Mouse (Mus musculus) intestine, embryonic 15.5 days (tissue): ENCODE measurements around the gene Tango2. TPM values are rescaled to one million over a fixed set of nuclear protein-coding genes. Genes with fewer than 3 reads are reported as not detected.

ENCODE experiments used
- ATAC-seq: fragments of 200-750 bp; cut with Nextera tagmentation; 2 replicates; pipeline ENCODE4 v1.8.0; 2017; ENCODE audit warnings: moderate TSS enrichment, moderate library complexity
- H3K27ac ChIP-seq: fragments of 300-500 bp; sonication (generic); 2 replicates; pipeline ENCODE4 v1.5.1; 2015; ENCODE audit warnings: mild to moderate bottlenecking, inconsistent platforms
- H3K27me3 ChIP-seq: fragments of 300-500 bp; sonication (generic); replicated peaks from 2 replicates; pipeline ENCODE4 v1.6.1; 2015; ENCODE audit warnings: inconsistent platforms
- H3K36me3 ChIP-seq: fragments of 300-500 bp; sonication (generic); 2 replicates; pipeline ENCODE4 v1.6.1; 2015; ENCODE audit warnings: inconsistent platforms
- H3K4me1 ChIP-seq: fragments of 300-500 bp; sonication (generic); replicated peaks from 2 replicates; pipeline ENCODE4 v1.6.1; 2015; ENCODE audit warnings: inconsistent platforms
- H3K4me2 ChIP-seq: fragments of 300-500 bp; sonication (generic); replicated peaks from 2 replicates; pipeline ENCODE4 v1.6.1; 2015; ENCODE audit warnings: mild to moderate bottlenecking, inconsistent platforms
- H3K4me3 ChIP-seq: fragments of 300-500 bp; sonication (generic); replicated peaks from 2 replicates; pipeline ENCODE4 v1.5.1; 2015; ENCODE audit warnings: inconsistent platforms
- H3K9ac ChIP-seq: fragments of 300-500 bp; sonication (generic); 2 replicates; pipeline ENCODE4 v1.6.1; 2015; ENCODE audit warnings: inconsistent platforms
- H3K9me3 ChIP-seq: fragments of 300-500 bp; sonication (generic); 2 replicates; pipeline ENCODE4 v1.6.1; 2016; ENCODE audit warnings: inconsistent platforms
- WGBS: fragments of 180-500 bp; shearing (Covaris S2); methylation state at CpG from one replicate; pipeline ENCODE4 v1.1.7; 2015; 5-methylcytosine and 5-hydroxymethylcytosine counted together
- polyA plus RNA-seq: library from polyadenylated mRNA; unstranded; fragments of >200 nt; fragmentation: Nextera tagmentation; extraction: Ambion mirVana; gene quantifications from 2 replicates; pipeline ENCODE4 v1.2.1, GENCODE M21; 2015

The Tango2 gene
- 43.0 and 49.4 TPM in 2 replicates for polyA plus RNA-seq

- Histone ChIP-seq H3K9me3 (no peaks in the 10 kb centered on the region), H3K36me3 (no peaks in the 10 kb centered on the region), H3K4me1 (peaks cover 18% of the 10 kb centered on the region), H3K27ac (no peak within 1 kb of the TSS), H3K4me2 (peak within 1 kb of the TSS; percentile 98), H3K27me3 (peaks cover 12% of the 10 kb centered on the region), H3K4me3 (peak within 1 kb of the TSS; percentile 76), H3K9ac (peak within 1 kb of the TSS; percentile 68)
- peak; percentile 89 for ATAC-seq
- WGBS, result 1% methylated on average over 44 of the region's 44 CpGs
These were observed at the start of gene Tango2, which contains the start of gene Arvcf for GRCm38 (mm10) chr16:18347931-18348600. Tango2 (minus strand) TSS chr16:18348103. Arvcf (plus strand) TSS chr16:18348182.

- H3K9ac ChIP-seq, result no peak overlapping the region
- H3K4me2 ChIP-seq, result no peak overlapping the region
- H3K27me3 ChIP-seq, result no peaks in the 10 kb centered on the region
- H3K4me1 ChIP-seq, result peaks cover 34% of the 10 kb centered on the region
- no peaks in the 10 kb centered on the region for H3K9me3 ChIP-seq
- ATAC-seq, result no peak
- H3K4me3 ChIP-seq, result no peak overlapping the region
- peaks cover 5% of the 10 kb centered on the region for H3K36me3 ChIP-seq
- 96% methylated on average over 27 of the region's 27 CpGs for WGBS
- H3K27ac ChIP-seq, result no peak overlapping the region
These were observed 49.1 kb upstream of the Tango2 start for GRCm38 (mm10) chr16:18396791-18397621.

GRCm38 (mm10) chr16:18396201-18396600, 48.3 kb upstream of the Tango2 start:
- H3K4me3 ChIP-seq, result no peak overlapping the region
- H3K9me3 ChIP-seq, result no peaks in the 10 kb centered on the region
- H3K9ac ChIP-seq, result no peak overlapping the region
- H3K27ac ChIP-seq, result no peak overlapping the region
- H3K36me3 ChIP-seq, result peaks cover 5% of the 10 kb centered on the region
- no peak overlapping the region for H3K4me2 ChIP-seq
- WGBS, result 58% methylated on average over 2 of the region's 2 CpGs
- H3K4me1 ChIP-seq, result peaks cover 33% of the 10 kb centered on the region
- no peak for ATAC-seq
- H3K27me3 ChIP-seq, result no peaks in the 10 kb centered on the region

GRCm38 (mm10) chr16:18395620-18396036, 47.7 kb upstream of the Tango2 start:
- Histone ChIP-seq H3K9me3 (no peaks in the 10 kb centered on the region), H3K27me3 (no peaks in the 10 kb centered on the region), H3K9ac (no peak overlapping the region), H3K4me2 (no peak overlapping the region), H3K36me3 (peaks cover 5% of the 10 kb centered on the region), H3K27ac (no peak overlapping the region), H3K4me1 (peaks cover 28% of the 10 kb centered on the region), H3K4me3 (no peak overlapping the region)
- WGBS, result 33% methylated on average over 6 of the region's 7 CpGs
- no peak for ATAC-seq

- Histone ChIP-seq H3K4me2 (peak overlapping the region; percentile 24; the same call in 1 of the 2 replicates), H3K27ac (peak overlapping the region; percentile 27; the same call in 1 of the 2 replicates), H3K4me3 (no peak overlapping the region), H3K36me3 (peaks cover 5% of the 10 kb centered on the region), H3K27me3 (no peaks in the 10 kb centered on the region), H3K9me3 (no peaks in the 10 kb centered on the region), H3K4me1 (peaks cover 28% of the 10 kb centered on the region), H3K9ac (peak overlapping the region; percentile 17; the same call in 1 of the 2 replicates)
- 36% methylated on average over 11 of the region's 11 CpGs for WGBS
- no peak for ATAC-seq
These were observed 47.1 kb upstream of the Tango2 start for GRCm38 (mm10) chr16:18394777-18395619.

- Histone ChIP-seq H3K4me1 (peaks cover 29% of the 10 kb centered on the region), H3K36me3 (peaks cover 5% of the 10 kb centered on the region), H3K9me3 (no peaks in the 10 kb centered on the region), H3K9ac (peak overlapping the region; percentile 75; the same call in 1 of the 2 replicates), H3K4me3 (no peak overlapping the region), H3K27ac (no peak overlapping the region), H3K27me3 (no peaks in the 10 kb centered on the region), H3K4me2 (peak overlapping the region; percentile 94)
- ATAC-seq, result no peak
- 82% methylated on average over 3 of the region's 3 CpGs for WGBS
These were observed 46.2 kb upstream of the Tango2 start for GRCm38 (mm10) chr16:18394056-18394455.

- 51% methylated on average over 5 of the region's 5 CpGs for WGBS
- Histone ChIP-seq H3K4me1 (peaks cover 33% of the 10 kb centered on the region), H3K27ac (no peak overlapping the region), H3K9ac (peak overlapping the region; percentile 75), H3K4me2 (peak overlapping the region; percentile 94), H3K9me3 (no peaks in the 10 kb centered on the region), H3K27me3 (no peaks in the 10 kb centered on the region), H3K4me3 (peak overlapping the region; percentile 65), H3K36me3 (peaks cover 5% of the 10 kb centered on the region)
- ATAC-seq, result no peak; the same call in 1 of the 2 replicates
These were observed 45.7 kb upstream of the Tango2 start for GRCm38 (mm10) chr16:18393595-18393994.

GRCm38 (mm10) chr16:18392469-18393426, 44.8 kb upstream of the Tango2 start:
- Histone ChIP-seq H3K4me3 (peak overlapping the region; percentile 65), H3K27ac (peak overlapping the region; percentile 57), H3K4me1 (peaks cover 40% of the 10 kb centered on the region), H3K9me3 (no peaks in the 10 kb centered on the region), H3K4me2 (peak overlapping the region; percentile 94), H3K36me3 (peaks cover 2% of the 10 kb centered on the region), H3K27me3 (no peaks in the 10 kb centered on the region), H3K9ac (peak overlapping the region; percentile 75)
- ATAC-seq, result peak; percentile 93
- WGBS, result under 1% methylated on average over 49 of the region's 63 CpGs

GRCm38 (mm10) chr16:18391728-18392127, 43.8 kb upstream of the Tango2 start:
- Histone ChIP-seq H3K27me3 (no peaks in the 10 kb centered on the region), H3K9me3 (no peaks in the 10 kb centered on the region), H3K36me3 (no peaks in the 10 kb centered on the region), H3K4me2 (no peak overlapping the region), H3K27ac (no peak overlapping the region), H3K4me3 (no peak overlapping the region), H3K4me1 (peaks cover 40% of the 10 kb centered on the region), H3K9ac (no peak overlapping the region)
- no peak for ATAC-seq
- WGBS, result 83% methylated on average over 3 of the region's 3 CpGs

- Histone ChIP-seq H3K4me1 (peaks cover 37% of the 10 kb centered on the region), H3K4me2 (no peak overlapping the region), H3K27ac (no peak overlapping the region), H3K36me3 (no peaks in the 10 kb centered on the region), H3K4me3 (no peak overlapping the region), H3K9ac (no peak overlapping the region), H3K9me3 (no peaks in the 10 kb centered on the region), H3K27me3 (no peaks in the 10 kb centered on the region)
- 90% methylated on average over 3 of the region's 3 CpGs for WGBS
- ATAC-seq, result no peak
These were observed 43.2 kb upstream of the Tango2 start for GRCm38 (mm10) chr16:18391127-18391526.

GRCm38 (mm10) chr16:18390399-18390798, 42.5 kb upstream of the Tango2 start:
- no peaks in the 10 kb centered on the region for H3K27me3 ChIP-seq
- peaks cover 31% of the 10 kb centered on the region for H3K4me1 ChIP-seq
- no peak overlapping the region for H3K9ac ChIP-seq
- ATAC-seq, result no peak
- H3K4me2 ChIP-seq, result no peak overlapping the region
- no peak overlapping the region for H3K4me3 ChIP-seq
- no peaks in the 10 kb centered on the region for H3K36me3 ChIP-seq
- H3K27ac ChIP-seq, result no peak overlapping the region
- 76% methylated on average over 6 of the region's 6 CpGs for WGBS
- no peaks in the 10 kb centered on the region for H3K9me3 ChIP-seq
